Mouse (Mus musculus) megakaryocyte progenitor cell, adult 5-6 weeks (primary cell): Measurements from ENCODE around the gene Pgpep1. TPM values are rescaled to one million over a fixed set of nuclear protein-coding genes. Genes with fewer than 3 reads are reported as not detected.

ENCODE experiments used
- total RNA-seq, 2 experiments: library from RNA; stranded (forward) in 1 of 2; stranded (reverse) in 1 of 2; fragments of 157-497, 149-512 nt in 1 of 2; fragments of 200-1000 nt in 1 of 2; gene quantifications; 2 replicates each; pipeline versions ENCODE4 v1.2.3 to v1.2.4; 2015 to 2017

Pgpep1 gene
- total RNA-seq, 2 experiments from 2014 or later = 5.2 to 11.8 TPM

Other genes with a start within 250 kb of the Pgpep1 start
- 7.8 and 9.3 TPM in 2 replicates for gene Crtc1, start 220.8 kb downstream of the Pgpep1 start, total RNA-seq (2015)
- 2.7 and 6.6 TPM in 2 replicates for gene Crtc1, start 220.8 kb downstream of the Pgpep1 start, total RNA-seq (2017)
- gene Klhl26, start 183.4 kb downstream of the Pgpep1 start, total RNA-seq (2015) = 4.7 and 5.1 TPM in 2 replicates
- 3.5 and 3.6 TPM in 2 replicates for gene Klhl26, start 183.4 kb downstream of the Pgpep1 start, total RNA-seq (2017)
- gene Tmem59l, start 173.0 kb downstream of the Pgpep1 start, total RNA-seq (2015) = not detected in 2 replicates
- gene Tmem59l, start 173.0 kb downstream of the Pgpep1 start, total RNA-seq (2017) = not detected in 2 replicates
- not detected in 2 replicates for gene Crlf1, start 167.2 kb downstream of the Pgpep1 start, total RNA-seq (2015)
- not detected in 2 replicates for gene Crlf1, start 167.2 kb downstream of the Pgpep1 start, total RNA-seq (2017)
- gene Rex1bd, start 153.6 kb downstream of the Pgpep1 start, total RNA-seq (2015) = 40.6 and 41.3 TPM in 2 replicates
- 42.1 and 50.4 TPM in 2 replicates for gene Rex1bd, start 153.6 kb downstream of the Pgpep1 start, total RNA-seq (2017)
- gene Uba52, start 149.6 kb downstream of the Pgpep1 start, total RNA-seq (2015) = 3,077 and 3,244 TPM in 2 replicates
- gene Uba52, start 149.6 kb downstream of the Pgpep1 start, total RNA-seq (2017) = 4,035 and 5,307 TPM in 2 replicates
- 74.6 and 90.4 TPM in 2 replicates for gene Fkbp8, start 132.7 kb downstream of the Pgpep1 start, total RNA-seq (2015)
- 114 and 133 TPM in 2 replicates for gene Fkbp8, start 132.7 kb downstream of the Pgpep1 start, total RNA-seq (2017)
- gene Kxd1, start 132.4 kb downstream of the Pgpep1 start, total RNA-seq (2015) = 88.0 and 106 TPM in 2 replicates
- gene Kxd1, start 132.4 kb downstream of the Pgpep1 start, total RNA-seq (2017) = 63.1 and 84.4 TPM in 2 replicates
- 8.5 and 8.7 TPM in 2 replicates for gene Ell, start 120.9 kb downstream of the Pgpep1 start, total RNA-seq (2015)
- 9.1 and 9.5 TPM in 2 replicates for gene Ell, start 120.9 kb downstream of the Pgpep1 start, total RNA-seq (2017)
- 26.1 and 39.0 TPM in 2 replicates for gene Isyna1, start 66.0 kb downstream of the Pgpep1 start, total RNA-seq (2015)
- 42.9 and 45.4 TPM in 2 replicates for gene Isyna1, start 66.0 kb downstream of the Pgpep1 start, total RNA-seq (2017)
- gene Ssbp4, start 51.5 kb downstream of the Pgpep1 start, total RNA-seq (2015) = 31.6 and 40.7 TPM in 2 replicates
- gene Ssbp4, start 51.5 kb downstream of the Pgpep1 start, total RNA-seq (2017) = 40.2 and 69.7 TPM in 2 replicates
- gene Lrrc25, start 44.2 kb downstream of the Pgpep1 start, total RNA-seq (2015) = 6.2 and 12.9 TPM in 2 replicates
- gene Lrrc25, start 44.2 kb downstream of the Pgpep1 start, total RNA-seq (2017) = 4.7 and 5.4 TPM in 2 replicates
- gene Gdf15, start 27.9 kb downstream of the Pgpep1 start, total RNA-seq (2015) = not detected in 2 replicates
- gene Gdf15, start 27.9 kb downstream of the Pgpep1 start, total RNA-seq (2017) = not detected in 2 replicates
- 121 and 125 TPM in 2 replicates for gene Lsm4, start 12.9 kb upstream of the Pgpep1 start, total RNA-seq (2015)
- gene Lsm4, start 12.9 kb upstream of the Pgpep1 start, total RNA-seq (2017) = 214 and 249 TPM in 2 replicates
- gene Jund, start 38.6 kb upstream of the Pgpep1 start, total RNA-seq (2015) = 16.1 and 29.1 TPM in 2 replicates
- 19.8 and 21.0 TPM in 2 replicates for gene Jund, start 38.6 kb upstream of the Pgpep1 start, total RNA-seq (2017)
- gene Iqcn, start 43.1 kb upstream of the Pgpep1 start, total RNA-seq (2015) = 0.07 TPM in 1 of 2 replicates, not detected in the other
- not detected in 2 replicates for gene Iqcn, start 43.1 kb upstream of the Pgpep1 start, total RNA-seq (2017)
- gene Gm3336, start 58.2 kb upstream of the Pgpep1 start, total RNA-seq (2015) = not detected in 2 replicates
- 0.12 TPM in 1 of 2 replicates, not detected in the other for gene Gm3336, start 58.2 kb upstream of the Pgpep1 start, total RNA-seq (2017)
- 0.39 TPM in 1 of 2 replicates, not detected in the other for gene Pde4c, start 63.3 kb upstream of the Pgpep1 start, total RNA-seq (2015)
- gene Pde4c, start 63.3 kb upstream of the Pgpep1 start, total RNA-seq (2017) = not detected in 2 replicates
- 2.6 and 3.6 TPM in 2 replicates for gene Rab3a, start 94.3 kb upstream of the Pgpep1 start, total RNA-seq (2015)
- gene Rab3a, start 94.3 kb upstream of the Pgpep1 start, total RNA-seq (2017) = 2.1 and 6.6 TPM in 2 replicates
- gene Mpv17l2, start 100.6 kb upstream of the Pgpep1 start, total RNA-seq (2015) = 37.4 and 41.4 TPM in 2 replicates
- gene Mpv17l2, start 100.6 kb upstream of the Pgpep1 start, total RNA-seq (2017) = 10.2 and 10.4 TPM in 2 replicates
- 5.7 and 6.0 TPM in 2 replicates for gene Pik3r2, start 116.3 kb upstream of the Pgpep1 start, total RNA-seq (2015)
- gene Pik3r2, start 116.3 kb upstream of the Pgpep1 start, total RNA-seq (2017) = 18.1 and 18.5 TPM in 2 replicates
- gene Mast3, start 144.7 kb upstream of the Pgpep1 start, total RNA-seq (2015) = 48.7 and 50.0 TPM in 2 replicates
- 13.9 and 16.7 TPM in 2 replicates for gene Mast3, start 144.7 kb upstream of the Pgpep1 start, total RNA-seq (2017)
- 0.07 and 0.64 TPM in 2 replicates for gene Il12rb1, start 148.1 kb upstream of the Pgpep1 start, total RNA-seq (2015)
- 1.0 and 1.7 TPM in 2 replicates for gene Il12rb1, start 148.1 kb upstream of the Pgpep1 start, total RNA-seq (2017)
- gene Arrdc2, start 179.3 kb upstream of the Pgpep1 start, total RNA-seq (2015) = 6.0 and 8.6 TPM in 2 replicates
- gene Arrdc2, start 179.3 kb upstream of the Pgpep1 start, total RNA-seq (2017) = 4.8 and 8.8 TPM in 2 replicates
- 0.12 and 0.42 TPM in 2 replicates for gene Kcnn1, start 202.9 kb upstream of the Pgpep1 start, total RNA-seq (2015)
- 0.84 and 0.92 TPM in 2 replicates for gene Kcnn1, start 202.9 kb upstream of the Pgpep1 start, total RNA-seq (2017)
- 27.6 and 37.2 TPM in 2 replicates for gene Ccdc124, start 213.5 kb upstream of the Pgpep1 start, total RNA-seq (2015)
- 33.9 and 37.1 TPM in 2 replicates for gene Ccdc124, start 213.5 kb upstream of the Pgpep1 start, total RNA-seq (2017)
- 0.07 TPM in 1 of 2 replicates, not detected in the other for gene Slc5a5, start 232.4 kb upstream of the Pgpep1 start, total RNA-seq (2015)
- gene Slc5a5, start 232.4 kb upstream of the Pgpep1 start, total RNA-seq (2017) = not detected in 2 replicates
- gene Rpl18a, start 237.0 kb upstream of the Pgpep1 start, total RNA-seq (2015) = 7,432 and 8,014 TPM in 2 replicates
- 2,240 and 2,571 TPM in 2 replicates for gene Rpl18a, start 237.0 kb upstream of the Pgpep1 start, total RNA-seq (2017)
- gene Map1s, start 245.5 kb upstream of the Pgpep1 start, total RNA-seq (2015) = 14.4 and 14.7 TPM in 2 replicates
- 13.2 and 14.4 TPM in 2 replicates for gene Map1s, start 245.5 kb upstream of the Pgpep1 start, total RNA-seq (2017)